Mouse (Mus musculus): Measurements from ENCODE around the gene Ppp2r5d.

Gene Ppp2r5d

GRCm38 (mm10) chr17:46704887-46705835 lies at the start of gene Ppp2r5d:
TSS of gene Ppp2r5d (minus strand) at chr17:46705111.
- peak; percentile 98 for DNase-seq (ENCODE audit: low spot score)

DNA sequence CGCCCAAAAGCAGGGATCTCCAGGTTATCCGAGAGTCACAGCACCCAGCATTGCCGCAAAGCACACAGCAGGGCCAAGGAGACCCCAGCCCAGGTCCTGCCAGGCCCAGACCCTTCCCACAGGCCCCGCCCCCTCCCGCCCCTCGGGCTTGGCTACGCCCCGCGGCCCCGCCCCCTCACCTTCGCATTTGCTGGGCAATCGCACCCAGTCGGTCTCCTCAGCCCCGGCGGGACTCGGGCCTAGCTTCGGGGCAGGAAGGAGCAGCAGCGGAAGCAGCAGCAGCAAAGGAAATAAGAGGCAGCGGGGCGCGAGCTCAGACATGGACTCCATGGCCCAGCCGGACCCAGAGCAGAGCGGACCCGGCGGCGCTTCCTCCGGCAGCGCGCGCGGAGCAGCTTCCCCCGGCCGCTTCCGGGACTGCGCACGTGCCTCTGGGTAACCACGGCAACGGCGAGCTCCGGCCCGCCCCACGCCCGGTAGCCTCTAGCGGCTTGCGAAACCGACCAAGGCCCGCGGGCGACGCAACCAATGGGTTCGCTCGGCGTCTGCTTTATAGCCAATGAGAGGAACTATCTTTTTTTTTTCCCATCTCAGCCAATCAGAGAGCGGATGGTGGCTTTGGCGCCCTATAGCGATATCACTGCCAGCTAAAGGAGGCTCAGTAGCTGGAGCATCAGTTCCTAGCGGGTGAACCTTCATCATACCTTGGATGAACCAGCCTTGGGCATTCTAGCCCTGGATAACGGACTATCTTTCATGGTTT lies 47.1 kb upstream of the Ppp2r5d start, which contains the start of gene Cnpy3:
Gene Cnpy3 (minus strand): TSS at position 421 of the 763 bp plus-strand sequence.
- DNase-seq (ENCODE audit: low spot score): peak; percentile 94

GRCm38 (mm10) chr17:46751056-46751793 lies 46.3 kb upstream of the Ppp2r5d start:
- no peak for DNase-seq (ENCODE audit: low spot score)

- DNase-seq (ENCODE audit: low spot score): no peak
Measured at GRCm38 (mm10) chr17:46750580-46750979, 45.7 kb upstream of the Ppp2r5d start.

DNA sequence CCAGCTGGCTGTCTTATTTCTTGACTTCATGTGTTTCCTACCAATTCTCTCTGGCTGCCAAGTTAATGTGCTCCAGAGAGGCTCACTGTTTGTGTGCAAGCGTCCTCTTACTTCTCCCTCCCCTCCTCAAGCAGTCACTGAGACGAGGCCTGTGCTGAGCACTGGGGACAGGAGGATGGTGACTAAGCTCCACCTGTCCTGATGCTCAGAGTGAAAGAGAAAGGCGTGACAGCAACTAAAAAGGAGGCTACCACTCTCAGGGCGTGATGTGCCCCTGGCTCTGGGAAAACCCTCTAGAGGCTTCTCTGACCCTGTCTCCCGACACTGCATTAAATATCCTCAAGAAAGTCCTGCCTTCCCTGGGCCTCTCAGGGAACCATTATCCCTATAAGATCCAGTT lies 44.4 kb upstream of the Ppp2r5d start:
- no peak for DNase-seq (ENCODE audit: low spot score)

GRCm38 (mm10) chr17:46747806-46748205 lies 42.9 kb upstream of the Ppp2r5d start:
- DNase-seq (ENCODE audit: low spot score): no peak

DNA sequence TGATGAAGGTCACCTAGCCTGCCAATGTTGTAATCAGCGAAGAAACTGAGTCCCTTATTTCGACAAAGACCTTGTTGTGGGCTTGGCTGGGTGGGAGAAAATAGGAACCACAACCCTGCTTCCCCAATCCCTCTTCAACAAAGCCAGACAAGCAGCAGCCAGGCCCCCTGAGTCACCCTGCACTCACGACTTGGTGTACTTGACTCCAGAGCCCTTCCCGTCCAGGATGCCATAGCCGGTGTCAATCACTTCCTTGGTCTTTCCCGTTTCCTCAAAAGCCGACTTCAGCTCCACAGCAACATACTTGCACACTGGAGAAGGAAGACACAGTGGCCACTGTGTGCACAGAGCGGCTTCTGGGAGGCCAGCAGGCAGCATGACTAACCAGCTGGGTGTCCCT lies 42.3 kb upstream of the Ppp2r5d start:
- no peak for DNase-seq (ENCODE audit: low spot score)

DNA sequence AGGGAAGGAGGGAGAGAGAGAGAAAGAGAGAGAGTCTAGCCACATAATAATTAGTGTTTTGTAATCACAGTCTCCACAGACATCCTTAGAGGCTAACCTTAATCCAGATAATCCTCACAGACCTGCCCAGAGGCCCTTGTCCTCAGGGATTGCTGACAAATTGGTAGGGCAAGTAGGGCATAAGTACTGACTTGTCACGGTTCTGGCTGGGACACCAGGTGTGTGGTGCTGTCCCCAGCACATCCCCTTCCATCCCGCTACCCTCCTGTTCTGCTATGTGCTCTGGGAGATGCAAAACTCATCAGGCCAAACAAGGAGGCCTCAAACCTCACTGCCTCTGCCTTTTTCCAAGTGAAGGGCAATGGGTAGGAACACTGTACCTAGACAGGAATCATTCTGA lies 40.6 kb upstream of the Ppp2r5d start:
- no peak for DNase-seq (ENCODE audit: low spot score)

GRCm38 (mm10) chr17:46742986-46743385 lies 38.1 kb upstream of the Ppp2r5d start:
- DNase-seq (ENCODE audit: low spot score): no peak

- DNase-seq (ENCODE audit: low spot score): no peak
Measured at GRCm38 (mm10) chr17:46741305-46741704, 36.4 kb upstream of the Ppp2r5d start.

GRCm38 (mm10) chr17:46736160-46736559 lies 31.2 kb upstream of the Ppp2r5d start:
- DNase-seq (ENCODE audit: low spot score): peak; percentile 51

- DNase-seq (ENCODE audit: low spot score): no peak
Measured at GRCm38 (mm10) chr17:46735287-46735686, 30.4 kb upstream of the Ppp2r5d start.

- DNase-seq (ENCODE audit: low spot score): no peak
Measured at GRCm38 (mm10) chr17:46734055-46734454, 29.1 kb upstream of the Ppp2r5d start.

DNA sequence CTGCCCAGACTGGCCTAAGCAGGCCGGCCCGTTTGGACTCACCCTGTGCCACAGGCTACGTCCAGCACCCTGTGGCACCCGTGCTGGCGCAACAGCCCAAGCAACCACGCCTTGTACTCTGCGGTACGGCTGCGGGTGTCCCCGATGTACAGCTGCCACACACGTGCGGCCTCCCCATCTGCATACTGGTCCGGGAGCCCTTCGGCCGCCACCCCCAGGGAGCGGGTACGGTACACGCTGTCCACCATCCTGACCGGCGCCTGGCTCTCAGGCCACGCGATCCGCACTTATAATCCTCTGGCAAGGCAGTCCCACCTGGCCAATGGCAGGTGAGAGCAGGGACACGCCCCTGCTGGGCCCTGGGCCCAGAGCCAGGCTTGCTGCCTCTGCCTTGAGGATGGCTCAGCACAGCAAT lies 24.0 kb upstream of the Ppp2r5d start, which contains the start of gene Gnmt:
Gene Gnmt (minus strand): TSS at position 265 of the 415 bp plus-strand sequence.
- DNase-seq (ENCODE audit: low spot score): no peak

- no peak for DNase-seq (ENCODE audit: low spot score)
Measured at GRCm38 (mm10) chr17:46728496-46728895, 23.6 kb upstream of the Ppp2r5d start.

GRCm38 (mm10) chr17:46728021-46728420 lies 23.1 kb upstream of the Ppp2r5d start:
- no peak for DNase-seq (ENCODE audit: low spot score)

- DNase-seq (ENCODE audit: low spot score): no peak
Measured at GRCm38 (mm10) chr17:46727271-46727670, 22.4 kb upstream of the Ppp2r5d start.

DNA sequence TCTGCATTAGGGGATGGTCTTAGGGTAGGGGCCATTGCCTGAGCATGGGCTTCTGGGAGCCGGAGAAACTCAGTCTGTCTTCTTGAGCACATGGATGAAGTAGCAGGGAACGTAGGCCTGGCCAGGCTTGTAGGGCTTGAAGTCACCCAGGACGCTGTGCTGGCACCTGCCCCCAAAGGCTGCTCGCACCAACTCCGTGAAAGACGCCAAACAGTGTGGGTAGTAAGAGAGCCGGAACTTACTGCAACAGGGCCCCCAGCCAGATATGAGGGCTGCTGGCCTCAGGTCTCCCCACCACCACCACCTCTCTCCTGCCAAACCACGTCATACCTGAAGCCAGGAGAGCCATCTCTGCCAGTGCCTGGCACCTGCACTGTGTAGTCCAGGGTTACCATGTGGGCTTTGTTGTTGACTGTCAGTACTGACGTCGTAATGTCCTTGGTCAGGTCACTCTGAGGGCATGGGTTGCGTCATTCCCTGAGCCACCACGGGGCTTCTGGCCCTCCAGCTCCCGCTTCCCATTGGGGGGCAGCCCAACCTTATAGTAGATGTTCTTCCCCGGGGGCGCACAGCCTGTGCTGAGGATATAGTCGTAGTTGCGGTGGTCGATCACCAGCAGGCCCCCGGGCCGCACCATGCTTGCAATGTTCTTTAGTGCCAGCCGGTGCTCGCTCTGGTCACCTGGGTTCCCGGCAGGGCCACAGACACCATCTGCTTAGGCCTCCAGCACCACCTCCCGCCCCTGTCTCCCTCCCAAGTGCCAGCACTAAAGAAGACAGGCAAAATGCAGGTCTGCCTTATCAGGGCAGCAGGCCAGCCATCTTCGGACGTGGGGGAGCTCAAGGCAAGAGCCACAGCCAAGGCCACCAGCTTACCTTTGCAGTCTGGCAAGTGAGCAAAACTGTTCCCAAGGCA lies 21.1 kb upstream of the Ppp2r5d start:
- DNase-seq (ENCODE audit: low spot score): no peak

DNA sequence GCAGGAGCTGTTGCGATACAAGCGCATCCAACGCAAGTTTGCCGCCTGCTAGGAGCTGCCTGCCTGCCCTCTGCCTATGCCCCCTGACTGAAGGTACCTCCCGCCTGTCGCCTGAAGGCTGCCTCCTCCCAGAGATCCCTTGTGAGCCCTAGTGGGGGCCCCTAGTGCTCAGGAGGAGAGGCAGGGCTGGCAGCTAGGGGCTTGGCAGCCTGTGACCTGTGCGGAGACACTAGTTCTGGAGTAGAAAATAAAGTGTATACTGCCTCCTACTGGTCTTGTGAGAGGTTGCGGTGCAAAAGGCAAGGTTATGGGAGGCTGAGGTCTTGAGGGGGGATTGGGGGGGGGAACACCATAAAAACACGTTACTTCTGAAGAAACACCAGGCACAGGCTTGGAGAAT lies 20.4 kb upstream of the Ppp2r5d start:
- DNase-seq (ENCODE audit: low spot score): no peak

- DNase-seq (ENCODE audit: low spot score): no peak
Measured at GRCm38 (mm10) chr17:46724477-46725084, 19.7 kb upstream of the Ppp2r5d start.

DNA sequence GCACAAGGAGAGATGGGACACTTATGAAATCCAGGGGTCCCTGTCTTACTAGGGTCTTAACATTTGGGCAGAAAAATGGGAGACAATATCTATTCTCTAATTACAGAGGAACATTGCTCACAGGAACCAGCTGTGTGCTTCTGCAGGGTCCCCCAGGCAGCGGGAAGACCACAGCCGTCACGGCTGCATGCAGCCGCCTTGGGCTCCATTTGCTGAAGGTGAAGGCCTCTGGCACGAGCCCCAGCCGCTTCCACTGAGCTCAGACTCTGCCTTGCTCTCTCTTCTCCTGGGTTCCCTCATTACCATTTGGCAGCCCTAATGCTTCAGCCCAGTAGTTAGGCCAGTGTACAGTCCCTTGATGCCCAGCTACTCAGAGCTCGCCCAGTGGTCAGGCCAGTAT lies 16.2 kb upstream of the Ppp2r5d start:
- no peak for DNase-seq (ENCODE audit: low spot score)

Data from c-Kit-positive CD71-positive TER-119-positive erythroid progenitor cells, embryonic 14.5 days (primary cell).